Mouse (Mus musculus) CD4-positive, CD25-positive, alpha-beta regulatory T cell, adult 4 months (primary cell): ENCODE data around the gene Clec3b. TPM values are rescaled to one million over a fixed set of nuclear protein-coding genes. Genes with fewer than 3 reads are reported as not detected.

ENCODE experiments used
- ATAC-seq: one replicate; pipeline ENCODE4 v1.8.0; 2017
- polyA plus RNA-seq, 2 experiments: library from polyadenylated mRNA; unstranded; fragments of 100-300 nt; shearing (Covaris generic); gene quantifications; one replicate each; pipeline ENCODE4 v1.2.1; 2017

Gene Clec3b
- polyA plus RNA-seq: not detected

DNA sequence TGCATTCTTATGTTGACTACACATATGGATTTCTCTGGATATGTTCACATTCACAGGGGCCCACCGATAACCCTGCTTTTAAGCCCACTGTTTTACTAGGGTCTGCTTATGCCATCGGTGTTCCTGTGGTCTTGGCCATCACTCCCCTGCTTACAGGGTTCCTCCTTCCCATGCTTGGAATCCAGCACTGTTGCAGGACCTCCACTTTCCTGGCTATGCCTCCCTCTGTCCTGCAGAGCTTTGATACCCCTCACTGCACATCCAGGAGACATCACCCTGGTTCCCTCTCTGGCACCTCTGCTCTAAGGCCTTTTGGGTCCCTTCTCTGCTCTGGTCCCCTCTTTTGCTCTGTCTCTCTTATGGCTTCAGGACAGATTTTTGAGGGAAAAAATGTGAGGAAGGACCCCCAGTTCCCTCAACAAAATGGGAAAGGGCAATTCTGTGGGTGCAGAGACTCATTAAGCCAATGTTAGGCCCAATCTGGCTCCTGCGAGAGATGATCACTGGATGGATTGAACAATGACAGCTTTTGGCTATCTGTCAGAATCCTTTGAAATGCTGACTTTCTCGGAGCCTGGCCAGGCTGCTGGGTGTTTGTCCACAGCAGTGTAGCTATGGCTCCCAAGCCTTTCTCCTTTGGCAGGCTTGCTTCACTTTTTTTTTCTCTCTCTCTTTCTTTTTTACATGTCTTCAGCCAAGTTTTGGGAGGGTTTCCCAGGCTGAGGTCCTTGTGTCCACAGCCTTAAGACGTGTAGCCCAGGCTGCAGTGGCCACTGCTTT is at the start of gene Clec3b:
Gene Clec3b (plus strand): TSS at position 706 of the 780 bp plus-strand sequence.
- ATAC-seq: no peak

DNA sequence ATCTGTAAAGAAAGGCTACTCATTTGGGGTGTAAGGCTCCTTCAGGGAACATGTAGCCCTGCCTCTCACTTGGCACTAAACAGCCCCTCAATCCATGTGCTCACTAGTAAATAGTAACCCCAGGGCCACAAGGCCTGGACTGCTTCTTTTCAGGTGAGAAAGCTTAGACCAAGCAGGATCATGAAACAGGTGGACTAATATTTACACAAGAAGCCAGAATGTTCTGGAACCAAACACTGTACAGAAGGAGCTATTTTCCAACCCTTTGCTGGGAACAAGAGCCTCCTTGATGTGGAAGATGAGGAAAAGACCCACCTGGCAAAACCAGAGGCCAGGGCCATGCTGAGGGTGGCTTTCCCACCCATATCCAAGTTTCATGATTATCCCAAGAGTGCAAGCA is 47.3 kb upstream of the Clec3b start:
- ATAC-seq: no peak

DNA sequence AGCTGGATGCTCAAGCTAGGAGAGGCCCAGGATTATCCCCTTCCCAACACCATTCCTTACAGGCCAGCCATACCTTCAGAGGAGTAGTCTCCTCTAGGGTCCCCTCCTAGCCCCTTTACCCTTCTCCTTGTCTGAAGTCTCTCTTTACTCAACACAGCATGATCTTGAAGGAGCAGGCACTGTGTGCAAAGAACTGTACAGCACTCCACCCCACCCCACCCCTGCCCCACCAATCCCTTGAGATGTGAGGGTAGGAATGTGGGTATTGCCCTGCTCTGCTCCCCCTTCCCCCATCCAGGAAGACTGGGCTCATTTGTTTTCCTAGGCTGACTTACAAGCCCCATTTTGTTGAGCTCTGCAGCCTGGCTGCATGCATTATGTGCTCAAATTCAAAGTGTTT is 46.4 kb upstream of the Clec3b start:
- no peak for ATAC-seq

DNA sequence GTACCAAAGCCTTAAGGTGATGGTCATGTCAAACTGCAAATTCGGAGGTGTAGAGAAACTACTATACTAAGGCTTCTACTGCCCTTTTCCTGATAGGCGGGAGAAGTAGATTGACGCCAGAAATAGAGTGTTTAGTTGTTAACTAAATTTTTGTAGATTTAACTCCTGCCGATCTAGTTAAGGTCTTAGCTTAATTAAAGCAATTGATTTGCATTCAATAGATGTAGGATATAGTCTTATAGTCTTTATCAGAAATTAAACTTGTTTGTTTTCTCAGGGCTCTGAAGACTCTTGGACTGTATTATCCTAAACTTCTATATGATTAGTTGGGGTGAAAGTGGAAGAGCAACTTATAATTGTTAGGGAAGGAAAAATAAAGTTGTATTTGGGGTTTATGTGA is 43.6 kb upstream of the Clec3b start:
- ATAC-seq: peak; percentile 97

DNA sequence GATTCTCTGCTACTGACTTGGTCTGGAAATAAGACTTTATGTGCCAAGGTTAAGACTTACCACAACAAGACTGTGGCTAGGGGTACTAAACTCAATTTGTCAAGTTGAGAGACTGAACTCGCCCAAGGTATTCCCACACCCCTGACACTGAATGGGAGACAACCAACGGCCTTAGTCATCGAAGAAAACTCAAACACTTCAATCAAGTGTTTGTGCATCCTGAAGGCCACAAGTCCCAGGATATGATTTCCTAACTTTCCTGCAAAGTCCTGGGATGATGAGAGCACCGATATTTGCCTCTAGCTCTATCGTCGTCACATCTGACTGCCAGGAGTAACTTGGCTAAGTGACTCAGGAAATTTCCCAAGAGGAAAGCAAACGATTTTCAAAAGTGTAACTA is 41.6 kb upstream of the Clec3b start:
- no peak for ATAC-seq

DNA sequence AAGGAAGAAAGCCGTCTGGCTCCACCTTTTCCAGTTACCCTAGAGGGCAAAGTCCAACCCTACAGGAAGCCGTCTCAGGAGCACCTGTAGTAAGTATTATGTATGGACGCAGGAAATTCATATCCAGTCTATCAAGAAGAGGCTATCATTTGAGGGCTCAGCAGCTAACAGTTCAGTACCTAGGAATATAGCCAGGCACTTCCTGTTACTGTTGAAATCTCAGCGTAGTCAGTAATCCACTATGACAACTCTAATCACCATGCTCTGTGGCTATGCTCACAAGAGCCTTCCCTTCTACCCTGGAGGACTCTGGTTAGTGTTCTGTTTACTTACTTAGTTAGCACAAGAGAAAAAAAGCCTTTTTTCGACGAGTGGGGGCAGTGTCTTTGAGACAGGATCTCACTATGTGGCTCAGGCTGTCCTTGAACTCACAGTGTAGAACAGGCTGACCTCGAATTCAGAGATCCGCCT is 39.0 kb upstream of the Clec3b start:
- no peak for ATAC-seq

DNA sequence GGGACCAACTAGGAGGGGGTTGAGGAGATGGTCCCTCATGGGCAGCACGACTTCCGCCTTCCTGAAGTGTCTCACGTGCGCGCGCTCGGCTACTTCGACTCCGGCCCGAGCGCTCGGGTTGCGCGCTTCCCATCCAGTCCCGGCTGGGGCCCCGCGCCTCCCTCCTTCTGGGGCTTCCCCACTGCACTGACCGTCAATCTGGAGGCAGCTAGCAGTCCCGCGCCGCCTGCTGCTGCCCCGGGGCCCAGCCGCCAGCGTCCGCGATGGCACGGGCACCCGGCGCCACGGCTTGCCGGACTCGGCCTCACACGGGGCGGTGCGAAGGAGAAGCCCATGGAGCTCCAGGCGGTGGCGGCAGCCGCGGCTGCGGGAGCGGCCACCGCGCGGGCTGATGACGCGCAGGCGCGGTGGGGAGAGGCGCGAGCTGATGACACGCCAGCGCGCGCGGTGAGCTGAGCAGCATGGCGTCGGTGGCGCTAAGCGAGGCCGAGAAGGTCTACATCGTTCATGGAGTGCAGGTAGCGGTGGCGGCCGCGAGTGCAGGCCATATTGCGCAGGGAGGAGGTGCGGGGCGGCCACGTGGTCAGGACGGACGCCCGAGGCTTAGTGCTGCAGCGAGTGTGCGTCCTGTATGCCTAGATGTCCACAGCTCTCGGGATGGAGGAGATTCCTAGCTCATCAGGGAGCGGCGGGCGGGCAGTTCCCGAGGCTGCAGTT is 37.8 kb upstream of the Clec3b start, which contains the start of the genes Zdhhc3 and Exosc7:
Gene Zdhhc3 (minus strand): TSS at position 401 of the 717 bp plus-strand sequence.
Gene Exosc7 (plus strand): TSS at position 411 of the 717 bp plus-strand sequence.
- peak; percentile 87 for ATAC-seq

DNA sequence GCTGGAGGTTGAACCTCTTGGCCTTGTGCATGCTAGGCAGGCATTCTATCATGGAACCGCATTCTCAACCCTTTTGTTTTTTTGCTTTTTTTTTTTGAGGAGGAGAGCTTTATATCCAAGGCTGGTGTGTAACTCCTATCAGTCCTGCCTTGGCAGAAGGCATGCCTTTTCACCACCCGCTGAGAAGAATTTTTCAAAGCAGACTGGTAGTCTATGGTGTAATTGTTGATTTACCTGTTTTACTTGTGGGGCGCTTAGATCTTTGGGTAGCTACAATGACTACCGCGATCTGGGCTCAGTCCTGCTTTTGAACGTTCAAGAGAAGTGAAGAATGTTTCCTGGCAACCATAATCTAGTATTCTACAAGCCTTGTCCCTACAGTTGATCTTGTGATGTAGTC is 36.8 kb upstream of the Clec3b start:
- ATAC-seq: no peak

DNA sequence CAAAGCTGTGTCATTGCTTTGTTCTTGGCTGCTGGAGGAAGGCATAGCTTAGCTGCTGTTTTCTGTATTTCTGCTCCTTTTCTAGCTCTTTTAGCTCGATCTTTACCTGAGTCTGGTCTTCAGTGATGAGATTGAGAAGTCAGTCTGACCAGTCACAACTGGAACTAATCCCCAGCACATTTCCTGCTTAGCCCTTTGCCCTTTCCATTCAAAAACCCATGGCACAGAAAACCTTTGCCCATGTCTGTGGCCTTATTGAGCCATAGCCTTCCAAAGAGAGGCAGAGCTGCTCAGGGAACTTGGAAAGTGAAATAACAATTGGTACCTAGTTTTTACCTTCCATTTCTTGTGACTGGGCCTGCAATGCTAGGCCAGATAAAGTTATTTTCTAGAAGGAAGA is 35.2 kb upstream of the Clec3b start:
- no peak for ATAC-seq

DNA sequence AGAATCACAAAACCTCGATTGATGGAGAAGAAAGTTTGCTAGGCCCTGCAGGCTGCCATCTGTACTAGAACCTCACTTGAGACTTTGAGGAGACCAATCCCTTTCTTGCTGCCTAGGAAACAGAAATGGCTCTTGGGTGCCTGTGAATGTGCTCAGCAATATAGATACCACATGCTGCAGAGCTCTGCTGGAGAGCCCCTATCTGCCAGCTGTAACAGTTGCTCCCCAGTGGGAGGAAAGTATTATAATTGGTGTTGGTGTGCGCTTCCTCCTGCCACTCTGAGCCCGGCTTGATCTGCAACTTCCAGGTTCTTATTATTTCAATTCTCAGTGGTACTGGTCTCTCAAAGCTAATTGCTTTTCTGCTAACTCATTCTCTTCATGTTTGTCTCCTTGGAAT is 27.7 kb upstream of the Clec3b start:
- ATAC-seq: no peak

DNA sequence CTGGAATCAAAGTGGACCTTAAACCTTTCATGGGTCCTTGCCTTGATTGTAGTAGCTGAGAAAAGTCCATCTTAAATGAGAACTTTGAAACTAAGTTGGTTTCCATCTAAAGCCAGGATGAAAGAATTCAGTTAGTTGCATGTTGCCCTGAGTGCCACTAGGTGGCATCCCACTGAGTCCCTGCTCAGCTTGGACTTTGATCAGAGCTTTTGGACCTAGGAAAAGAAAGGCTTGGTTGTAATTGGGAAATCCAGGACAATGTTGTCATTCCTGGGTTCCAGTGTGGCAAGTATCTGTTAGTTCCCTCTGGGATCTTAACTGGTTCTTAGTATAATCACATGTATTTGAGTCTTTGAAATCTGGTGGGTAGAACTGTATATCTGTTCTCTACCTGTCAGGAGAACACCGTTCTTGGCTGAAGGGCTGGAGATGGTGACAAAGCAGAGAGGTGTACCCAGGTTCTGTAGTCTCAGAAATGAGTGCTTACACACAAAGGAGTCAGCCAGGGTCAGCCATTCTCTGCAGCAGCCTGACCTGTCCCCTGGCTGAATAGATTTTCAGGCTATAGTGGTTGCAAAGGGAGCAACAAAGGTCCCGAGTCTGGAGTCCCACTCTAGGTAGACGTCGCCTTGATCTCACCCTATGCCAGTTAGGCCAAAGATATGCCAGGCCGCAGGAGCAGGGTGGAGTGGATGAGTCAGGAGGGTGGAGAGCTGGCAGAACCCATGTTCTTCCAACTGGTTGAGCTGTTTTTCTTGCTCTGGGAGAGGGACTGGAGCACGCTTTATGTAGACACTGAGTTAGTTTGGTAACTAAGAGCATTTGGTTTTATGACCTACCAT is 27.0 kb upstream of the Clec3b start:
- ATAC-seq: no peak

DNA sequence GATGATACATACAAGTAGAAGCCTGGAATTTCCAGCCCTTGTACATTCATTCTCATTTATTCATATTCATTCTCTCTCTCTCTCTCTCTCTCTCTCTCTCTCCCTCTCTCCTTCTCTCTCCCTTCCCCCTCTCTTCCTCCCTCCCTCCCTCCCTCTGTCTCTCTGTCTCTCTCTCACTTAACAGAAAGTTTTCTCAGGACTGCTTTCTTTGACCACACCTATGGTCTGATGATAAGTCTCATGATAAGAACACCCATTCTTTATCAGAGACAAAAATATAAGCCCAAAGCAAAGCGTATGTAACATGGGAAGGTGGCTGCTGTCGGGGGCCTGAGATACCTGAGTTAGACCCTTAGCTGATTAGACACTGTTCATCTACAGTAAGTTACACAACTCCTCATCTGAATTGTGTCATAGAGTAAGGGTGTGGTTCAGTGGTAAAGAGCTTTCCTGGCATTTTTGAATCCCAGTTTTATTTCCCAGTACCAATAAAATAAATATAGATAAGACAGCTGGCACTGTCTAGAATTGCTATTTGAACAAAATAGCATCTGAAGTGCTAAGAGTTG is 26.2 kb upstream of the Clec3b start:
- no peak for ATAC-seq

DNA sequence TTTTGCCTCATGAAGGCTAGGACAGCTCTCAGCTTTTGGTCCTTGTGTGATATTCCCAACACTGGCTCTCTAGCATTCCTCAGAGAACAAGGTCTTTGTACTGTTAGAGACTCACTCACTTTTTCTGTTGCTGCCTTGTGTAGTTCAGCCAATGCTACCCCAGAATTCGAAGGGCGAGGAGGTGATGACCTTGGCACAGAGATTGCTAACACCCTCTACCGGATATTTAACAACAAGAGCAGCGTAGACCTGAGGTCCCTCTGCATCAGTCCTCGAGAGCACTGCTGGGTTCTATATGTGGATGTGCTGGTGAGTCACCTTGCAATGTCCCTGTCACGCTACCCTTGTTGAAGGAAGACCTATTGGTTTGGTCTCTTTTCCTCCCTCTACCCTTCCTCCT is 23.1 kb upstream of the Clec3b start:
- no peak for ATAC-seq

DNA sequence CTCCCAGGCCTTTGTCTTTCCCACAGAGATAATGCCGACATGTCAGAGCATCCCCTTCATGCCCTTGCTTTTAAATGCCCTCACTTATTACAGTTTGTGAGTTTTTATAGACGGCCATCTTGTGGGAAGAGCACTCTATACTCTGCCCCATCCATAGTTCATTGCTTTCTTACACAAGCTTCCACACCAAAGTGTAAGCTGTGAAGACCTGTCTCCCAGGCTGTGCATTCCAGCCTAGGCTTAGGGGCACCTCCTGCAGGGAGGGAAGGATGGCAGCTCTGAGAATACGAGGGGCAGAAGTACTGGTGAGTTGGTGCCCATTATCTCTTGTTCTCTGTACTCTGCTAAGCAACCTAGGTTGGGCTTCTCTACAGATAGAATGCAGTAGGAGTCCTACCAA is 17.8 kb upstream of the Clec3b start:
- ATAC-seq: no peak

DNA sequence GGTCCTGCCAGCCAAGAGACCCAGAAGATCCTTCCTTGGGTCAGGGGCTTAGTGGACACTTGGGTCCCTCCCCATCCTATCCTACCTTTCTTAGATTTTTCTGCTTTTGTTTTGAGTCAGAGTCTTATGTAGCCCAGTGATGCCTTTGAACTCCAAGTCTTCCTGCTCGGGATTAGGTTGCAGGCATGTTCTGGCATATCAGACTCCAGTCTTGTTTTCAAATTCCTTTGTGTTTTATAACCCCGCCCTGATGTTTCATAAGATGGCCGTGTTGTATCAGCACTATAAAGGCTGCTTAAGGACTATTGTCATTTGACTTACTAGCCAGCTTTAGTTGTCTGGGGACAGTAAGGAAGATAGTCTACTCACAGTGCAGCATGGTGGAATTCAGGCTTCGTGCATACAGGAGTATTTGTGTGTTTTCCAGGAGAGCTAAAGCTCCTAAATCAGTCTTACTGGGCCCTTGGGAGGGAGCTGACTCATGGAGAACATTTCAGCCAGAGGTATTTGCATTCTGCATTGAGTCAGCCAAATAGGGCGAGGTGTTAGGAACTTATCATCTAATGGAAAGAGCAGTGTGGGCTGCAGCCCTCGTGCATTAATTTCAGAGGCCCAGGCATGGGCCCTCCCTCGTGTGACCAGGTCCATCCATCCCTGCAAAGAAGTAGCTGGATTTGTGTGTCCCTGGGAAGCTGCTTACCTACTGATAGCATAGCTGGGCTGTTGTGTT is 13.6 kb upstream of the Clec3b start:
- no peak for ATAC-seq

DNA sequence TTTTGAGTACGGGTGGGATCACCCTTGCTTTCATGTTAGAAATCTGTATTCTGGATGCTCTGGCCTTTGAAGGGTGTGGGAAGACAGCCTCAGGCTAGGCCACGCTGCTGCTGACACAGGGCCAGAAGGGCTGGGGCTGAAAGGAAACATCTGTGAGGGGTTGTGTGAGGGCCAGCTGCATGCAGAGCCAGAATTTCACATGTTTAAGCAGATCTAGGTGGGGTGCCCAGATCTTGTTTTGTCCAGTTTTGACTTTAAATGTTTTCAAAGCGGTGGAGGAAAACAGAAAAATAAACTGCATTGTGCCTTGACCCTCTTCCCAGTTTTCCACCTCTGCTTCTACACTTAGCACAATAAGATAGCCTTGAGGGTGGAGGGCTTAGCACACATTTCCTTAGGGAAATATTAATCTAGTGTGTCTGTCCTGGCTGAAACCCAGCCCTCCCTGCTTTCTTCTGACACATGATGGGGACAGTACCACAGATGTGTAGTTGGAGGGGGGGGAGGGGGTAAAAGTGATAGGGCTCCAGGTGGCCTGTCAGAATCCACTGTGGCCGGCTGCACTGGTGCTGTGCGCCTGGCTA is 11.8 kb upstream of the Clec3b start:
- no peak for ATAC-seq

DNA sequence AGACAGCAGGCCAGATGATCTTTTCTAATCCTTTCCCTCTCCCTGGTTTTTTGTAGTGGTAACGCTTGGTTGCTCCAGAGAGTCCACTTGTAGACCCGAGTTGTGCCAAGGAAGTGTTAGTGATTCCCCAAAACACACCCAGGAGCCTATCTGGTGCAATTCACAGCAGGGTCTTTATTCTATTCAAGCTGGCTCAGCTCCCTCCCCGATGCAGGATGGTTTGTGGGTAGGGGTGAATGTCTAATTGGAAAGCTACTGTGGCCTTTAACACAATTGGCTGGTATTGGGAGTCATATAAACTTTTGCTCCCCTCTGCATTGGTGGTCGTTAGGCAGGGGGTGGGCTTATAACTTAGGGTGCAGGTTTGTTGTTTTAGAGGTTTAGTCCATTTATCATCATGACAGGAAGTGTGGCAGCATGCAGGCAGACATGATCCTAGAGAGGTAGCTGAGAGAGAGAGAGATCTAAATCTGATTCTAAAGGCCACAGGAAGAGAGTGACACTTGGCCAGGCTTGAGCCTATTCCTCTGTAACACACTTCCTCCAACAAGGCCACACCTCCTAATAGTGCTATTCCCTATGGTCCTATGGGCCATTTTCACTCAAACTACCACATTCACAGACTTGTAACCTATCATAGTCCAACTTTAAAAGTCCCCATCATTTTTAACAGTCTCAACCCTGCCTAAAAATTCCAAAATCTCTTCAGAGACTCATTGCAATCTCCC is 10.7 kb upstream of the Clec3b start:
- ATAC-seq: no peak

DNA sequence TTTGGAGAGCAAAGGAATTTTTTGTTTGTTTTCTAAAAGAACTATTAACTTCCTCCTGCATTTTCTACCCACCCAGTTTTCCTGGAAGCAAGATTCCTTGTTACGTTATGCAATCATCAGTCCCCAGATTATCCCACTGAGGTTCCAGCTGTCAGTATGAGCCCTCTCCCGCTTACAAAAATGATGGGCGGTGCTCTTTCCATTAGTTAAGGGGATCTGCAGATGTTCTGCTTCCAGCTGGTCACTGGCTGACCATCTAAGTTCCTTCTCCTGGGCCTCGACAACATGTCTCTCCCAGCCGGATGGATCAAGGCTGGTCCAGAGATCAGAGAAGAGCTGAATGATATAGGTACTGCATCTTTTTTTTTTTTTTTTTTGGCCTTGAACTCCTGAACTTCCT is 2.3 kb upstream of the Clec3b start:
- no peak for ATAC-seq

DNA sequence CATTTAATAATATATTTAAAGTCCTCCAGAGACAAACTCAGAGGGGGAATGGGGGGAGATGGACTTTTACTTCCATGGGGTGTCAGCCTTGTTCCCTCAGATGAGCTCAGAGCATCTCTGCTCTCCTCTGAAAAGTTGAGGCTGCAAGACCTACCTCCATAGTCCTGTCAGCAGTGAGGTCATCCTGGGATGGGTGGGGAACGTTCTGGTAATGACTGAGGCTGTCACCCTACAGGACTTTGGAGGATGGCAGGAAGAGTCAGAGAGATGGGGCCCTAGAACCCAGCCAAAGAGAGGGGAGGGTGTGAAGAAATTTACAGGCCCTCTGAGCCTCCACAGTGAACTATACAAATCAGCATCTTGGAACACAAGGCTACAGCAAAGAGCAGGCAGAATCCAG is 815 bp downstream of the Clec3b start:
- ATAC-seq: no peak

DNA sequence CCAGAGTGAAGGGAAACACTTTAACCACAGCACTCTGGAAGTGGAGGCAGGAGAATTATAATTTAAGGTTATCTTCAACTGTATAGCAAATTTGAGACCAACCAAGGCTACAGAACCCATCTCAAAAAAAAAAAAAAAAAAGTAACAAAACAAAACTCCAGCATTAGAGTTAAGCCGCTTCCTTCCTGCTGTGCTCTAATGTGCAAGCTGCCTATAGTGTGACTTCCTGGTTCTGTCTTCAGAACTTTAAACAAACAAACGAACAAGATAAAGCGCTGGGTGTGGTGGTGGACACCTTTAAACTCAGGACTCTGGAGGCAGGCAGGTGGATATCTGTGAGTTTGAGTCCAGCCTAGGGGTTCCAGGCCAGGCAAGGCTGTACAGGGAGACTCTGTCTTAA is 1.3 kb downstream of the Clec3b start:
- ATAC-seq: peak; percentile 90

DNA sequence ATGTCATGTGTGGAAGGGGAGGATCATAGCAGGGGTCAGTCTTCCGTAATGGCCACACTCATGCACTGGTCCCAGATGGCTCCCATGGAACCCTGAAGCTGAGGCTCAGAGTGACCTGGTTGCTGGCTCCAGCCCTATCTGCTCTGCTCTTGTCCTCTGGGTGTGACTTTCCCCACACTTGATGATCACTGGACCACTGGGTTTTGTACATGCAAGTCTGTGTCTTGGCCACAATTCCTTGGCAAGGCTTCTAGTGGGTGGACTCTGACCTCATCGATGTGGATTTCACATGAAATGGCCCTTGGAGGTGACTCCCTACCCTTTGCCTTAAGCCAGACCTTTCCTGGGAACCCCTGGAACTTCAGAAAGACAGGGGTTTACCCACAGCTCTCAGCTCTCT is 2.4 kb downstream of the Clec3b start:
- no peak for ATAC-seq
